ENCODE assay signal across 15 mouse cellular contexts in the genomic region with DNA sequence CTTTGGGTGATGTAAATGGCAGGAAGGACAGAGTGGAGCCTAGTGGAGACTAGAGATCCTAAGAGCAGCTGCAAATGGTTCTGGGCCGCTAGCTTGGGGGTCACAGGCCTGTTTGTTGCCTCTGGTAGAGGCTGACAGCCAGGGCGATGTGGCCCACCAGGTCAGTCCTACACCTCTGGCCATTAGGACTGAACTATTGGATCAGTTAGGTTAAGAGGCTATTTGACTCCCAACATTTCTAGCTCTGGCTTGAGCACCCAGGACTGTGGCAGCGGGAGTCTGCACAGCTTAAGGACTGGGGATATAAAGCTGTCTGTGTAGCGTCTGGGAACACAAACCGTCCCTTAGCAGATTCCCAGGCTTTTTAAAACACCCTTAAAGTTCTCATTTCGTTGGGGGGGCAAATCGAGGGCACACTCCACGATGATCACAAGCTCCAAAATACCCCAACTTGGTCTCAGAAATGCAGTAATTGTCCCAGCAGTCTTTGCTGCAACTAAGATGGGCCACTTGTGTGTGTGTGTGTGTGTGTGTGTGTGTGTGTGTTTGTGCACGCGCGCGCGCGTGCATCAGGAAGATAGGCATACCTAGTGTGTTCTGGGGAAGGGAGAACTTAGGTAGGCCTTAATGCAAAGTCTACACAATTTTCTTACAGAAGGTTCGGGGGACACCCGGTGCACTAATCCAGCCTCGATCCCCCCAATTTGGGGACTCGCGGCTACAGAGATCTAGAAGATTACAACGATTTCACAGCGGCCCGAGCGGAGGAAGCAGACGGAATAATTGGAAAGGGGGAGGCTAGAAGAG. TPM values are rescaled to one million over a fixed set of nuclear protein-coding genes. Genes with fewer than 3 reads are reported as not detected.
DNase-seq lines count a peak whose midpoint lies in the region; ATAC-seq and TF ChIP-seq lines count a peak whose summit lies in the region.
"Had no signal": no experiment of that assay in that cellular context is flagged by ENCODE, and none has a peak within 500 bp of the region (broad histone marks: within the 10 kb centered on the region; RNA-seq: fewer than 3 reads in every experiment).

No protein-coding gene starts in this region.

- H3K9me3 ChIP-seq in lung, postnatal 0 days (ENCODE audit: low read length), result no peaks in the 10 kb centered on the region
- no peaks in the 10 kb centered on the region for H3K9me3 ChIP-seq in hindbrain, embryonic 11.5 days (ENCODE audit: control insufficient read depth, low read length)
- no peaks in the 10 kb centered on the region for H3K9me3 ChIP-seq in limb, embryonic 15.5 days
- H3K9me3 ChIP-seq in neural tube, embryonic 14.5 days (ENCODE audit: control insufficient read depth, low read length), result no peaks in the 10 kb centered on the region
- H3K9me3 ChIP-seq: liver, embryonic 15.5 days had no signal

- no peak for TF ChIP-seq CTCF in lung, postnatal 0 days (IDR thresholded peaks at IDR 0.05)
- no peak for TF ChIP-seq CTCF in lung, adult 2 months (IDR thresholded peaks at IDR 0.05; ENCODE audit: insufficient read depth, low read length)

- TF ChIP-seq EP300 in lung, postnatal 0 days (IDR thresholded peaks at IDR 0.05), result no peak

- H3K4me2 ChIP-seq in lung, postnatal 0 days (replicated peaks; ENCODE audit: low read depth, low read length), result no peak overlapping the region
- peak overlapping the region; percentile 65 for H3K4me2 ChIP-seq in hindbrain, embryonic 11.5 days (replicated peaks; ENCODE audit: low read depth, low read length)
- H3K4me2 ChIP-seq in limb, embryonic 15.5 days, result no peak overlapping the region
- H3K4me2 ChIP-seq in neural tube, embryonic 14.5 days (ENCODE audit: low read depth, low read length), result peak overlapping the region; percentile 44; the same call in 1 of the 2 replicates
- H3K4me2 ChIP-seq: liver, embryonic 15.5 days had no signal

- ATAC-seq in lung, postnatal 0 days, result peak; percentile 12; the same call in 1 of the 2 replicates
- no peak for ATAC-seq in hindbrain, embryonic 11.5 days (ENCODE audit: low FRiP score)
- ATAC-seq in limb, embryonic 15.5 days (ENCODE audit: insufficient number of reproducible peaks, low FRiP score, low TSS enrichment, low read depth), result no peak
- ATAC-seq in neural tube, embryonic 14.5 days (ENCODE audit: low read depth), result no peak
- ATAC-seq: CD4-positive, CD25-positive, alpha-beta regulatory T cell, adult 4 months; Patski had no signal

- DNase-seq in lung, postnatal 0 days (ENCODE audit: low spot score), result no peak
- DNase-seq in lung, adult 2 months, result no peak
- DNase-seq in hindbrain, embryonic 11.5 days (ENCODE audit: low spot score), result peak; percentile 62
- DNase-seq in urinary bladder, postnatal 14 days (ENCODE audit: low spot score), result no peak
- DNase-seq in retina, embryonic 14.5 days (ENCODE audit: low spot score), result no peak
- DNase-seq in cerebellum, adult 11-12 months, result no peak
- DNase-seq: adrenal gland, postnatal 10 days had no signal

- peaks cover 92% of the 10 kb centered on the region for H3K27me3 ChIP-seq in lung, postnatal 0 days (replicated peaks; ENCODE audit: insufficient read depth, low read length)
- H3K27me3 ChIP-seq in hindbrain, embryonic 11.5 days (ENCODE audit: control insufficient read depth, insufficient read depth, low read length), result peaks cover 82% of the 10 kb centered on the region
- peaks cover 100% of the 10 kb centered on the region for H3K27me3 ChIP-seq in limb, embryonic 15.5 days
- peaks cover 31% of the 10 kb centered on the region for H3K27me3 ChIP-seq in neural tube, embryonic 14.5 days (ENCODE audit: control insufficient read depth, insufficient read depth, low read length)

- 2% methylated on average over 24 of the region's 24 CpGs for WGBS in lung, postnatal 0 days
- 2% methylated on average over 24 of the region's 24 CpGs for WGBS in lung, adult 2 months
- WGBS in hindbrain, embryonic 11.5 days, result 1% methylated on average over 24 of the region's 24 CpGs
- under 1% methylated on average over 24 of the region's 24 CpGs for WGBS in limb, embryonic 15.5 days
- WGBS in neural tube, embryonic 14.5 days, result 4% methylated on average over 24 of the region's 24 CpGs

- TF ChIP-seq POLR2A in lung, adult 2 months (IDR thresholded peaks at IDR 0.05; ENCODE audit: borderline replicate concordance, extremely low read depth, low read depth, low read length), result no peak

- H3K4me1 ChIP-seq in lung, postnatal 0 days (ENCODE audit: insufficient read depth, low read depth, low read length), result no peaks in the 10 kb centered on the region
- no peaks in the 10 kb centered on the region for H3K4me1 ChIP-seq in lung, adult 2 months (ENCODE audit: control insufficient read depth, insufficient read depth, low read length)
- peaks cover 21% of the 10 kb centered on the region for H3K4me1 ChIP-seq in hindbrain, embryonic 11.5 days (replicated peaks; ENCODE audit: control insufficient read depth, insufficient read depth, low read length)
- peaks cover 26% of the 10 kb centered on the region for H3K4me1 ChIP-seq in limb, embryonic 15.5 days
- H3K4me1 ChIP-seq in neural tube, embryonic 14.5 days (ENCODE audit: control insufficient read depth, insufficient read depth, low read length), result peaks cover 12% of the 10 kb centered on the region
- H3K4me1 ChIP-seq: liver, embryonic 15.5 days had no signal

- H3K4me3 ChIP-seq in lung, postnatal 0 days (ENCODE audit: low read depth, low read length), result no peak overlapping the region
- H3K4me3 ChIP-seq in lung, adult 2 months (replicated peaks; ENCODE audit: extremely low read depth, low read depth, low read length), result no peak overlapping the region
- H3K4me3 ChIP-seq in hindbrain, embryonic 11.5 days (ENCODE audit: low read depth, low read length), result peak overlapping the region; percentile 57
- peak overlapping the region; percentile 31; the same call in 1 of the 2 replicates for H3K4me3 ChIP-seq in limb, embryonic 15.5 days
- peak overlapping the region; percentile 27; the same call in 1 of the 2 replicates for H3K4me3 ChIP-seq in neural tube, embryonic 14.5 days (ENCODE audit: low read depth, low read length)
- H3K4me3 ChIP-seq: liver, embryonic 15.5 days had no signal

- H3K27ac ChIP-seq in lung, postnatal 0 days (ENCODE audit: low read length), result no peak overlapping the region
- H3K27ac ChIP-seq in hindbrain, embryonic 11.5 days (ENCODE audit: low read depth, low read length), result no peak overlapping the region
- H3K27ac ChIP-seq in limb, embryonic 15.5 days, result no peak overlapping the region
- no peak overlapping the region for H3K27ac ChIP-seq in neural tube, embryonic 14.5 days (ENCODE audit: low read depth, low read length)
- H3K27ac ChIP-seq: liver, embryonic 15.5 days; stomach, postnatal 0 days had no signal

- H3K9ac ChIP-seq in lung, postnatal 0 days (replicated peaks; ENCODE audit: low read depth), result no peak overlapping the region
- peak overlapping the region; percentile 75 for H3K9ac ChIP-seq in hindbrain, embryonic 11.5 days (ENCODE audit: low read depth, low read length)
- no peak overlapping the region for H3K9ac ChIP-seq in limb, embryonic 15.5 days
- H3K9ac ChIP-seq in neural tube, embryonic 14.5 days (replicated peaks; ENCODE audit: low read depth, low read length), result no peak overlapping the region
- H3K9ac ChIP-seq: liver, embryonic 15.5 days had no signal

- no peaks in the 10 kb centered on the region for H3K36me3 ChIP-seq in lung, postnatal 0 days (ENCODE audit: insufficient read depth, low read length)
- H3K36me3 ChIP-seq in hindbrain, embryonic 11.5 days (ENCODE audit: control insufficient read depth, insufficient read depth, low read length), result no peaks in the 10 kb centered on the region
- no peaks in the 10 kb centered on the region for H3K36me3 ChIP-seq in limb, embryonic 15.5 days
- H3K36me3 ChIP-seq in neural tube, embryonic 14.5 days (ENCODE audit: control insufficient read depth, insufficient read depth, low read length), result no peaks in the 10 kb centered on the region
- H3K36me3 ChIP-seq: liver, embryonic 15.5 days had no signal

RNA-seq across cellular contexts. Expression of a gene that starts 2.5 kb away (rescaled TPM):
- not detected in 2 replicates for polyA plus RNA-seq in lung, postnatal 0 days (2015; fragmentation: Nextera tagmentation; extraction: Ambion mirVana)
- 0.06 and 0.18 TPM in 2 replicates for polyA plus RNA-seq in lung, adult 2 months (2012; rRNA removed)
- polyA plus RNA-seq in hindbrain, embryonic 11.5 days (2014; fragmentation: Nextera tagmentation; extraction: Ambion mirVana), result 2.2 and 2.7 TPM in 2 replicates
- 0.38 and 0.91 TPM in 2 replicates for polyA plus RNA-seq in limb, embryonic 15.5 days (2015; fragmentation: Nextera tagmentation; extraction: Ambion mirVana)
- 0.19 and 0.27 TPM in 2 replicates for polyA plus RNA-seq in neural tube, embryonic 14.5 days (2014; fragmentation: Nextera tagmentation; extraction: Ambion mirVana)
- polyA plus RNA-seq: CD4-positive, CD25-positive, alpha-beta regulatory T cell, adult 4 months; kidney, embryonic 16.5 days; Patski; small intestine, adult 2 months; stomach, postnatal 0 days had no signal

Comparison
In these comparisons a context has a peak if more than half of its experiments do, and no peak if none do; other contexts are left out.
1. H3K4me2 ChIP-seq: peak in hindbrain, embryonic 11.5 days (single experiment) and neural tube, embryonic 14.5 days (single experiment); none in lung, postnatal 0 days (single experiment) and limb, embryonic 15.5 days (single experiment).
2. H3K4me3 ChIP-seq: peak in hindbrain, embryonic 11.5 days (single experiment), limb, embryonic 15.5 days (single experiment) and neural tube, embryonic 14.5 days (single experiment); none in lung, postnatal 0 days (single experiment) and lung, adult 2 months (single experiment).